Mouse (Mus musculus) olfactory bulb, adult 2 months (tissue): ENCODE data around the gene Prdm2.

ENCODE experiments used
- CTCF ChIP-seq: fragments of 200-500 bp; IDR thresholded peaks from 2 replicates; pipeline ENCODE4 v1.5.1; 2012; ENCODE audit warnings: low read depth, mild to moderate bottlenecking, low read length, moderate library complexity; ENCODE audit not compliant: insufficient read depth
- POLR2A ChIP-seq: fragments of 200-500 bp; IDR thresholded peaks from 2 replicates; pipeline ENCODE4 v1.6.1; 2012; ENCODE audit warnings: mild to moderate bottlenecking, low read depth, low read length, moderate library complexity; ENCODE audit not compliant: insufficient read depth

DNA sequence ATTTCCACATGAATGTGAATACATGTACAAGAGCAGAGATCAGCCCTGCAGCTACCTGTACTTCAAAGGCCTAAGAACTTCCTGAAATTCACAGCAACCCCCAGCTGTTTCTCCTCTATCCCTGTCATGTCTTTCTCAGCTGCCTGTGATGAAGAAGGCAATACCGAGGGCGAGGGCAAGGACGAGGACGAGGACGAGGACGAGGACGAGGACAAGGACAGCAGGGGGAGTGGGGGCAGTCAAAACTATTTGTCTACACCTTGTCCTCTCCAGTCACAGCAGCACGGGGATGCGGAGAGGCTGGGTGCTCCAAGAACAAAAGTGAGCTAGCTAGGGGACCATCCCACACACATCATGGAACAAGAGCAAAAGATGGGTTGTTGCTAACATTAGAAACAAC lies 145.8 kb downstream of the Prdm2 start:
- TF ChIP-seq CTCF (no peak), POLR2A (no peak)
